Mouse (Mus musculus): Measurements from ENCODE around the gene Gcnt2. TPM values are rescaled to one million over a fixed set of nuclear protein-coding genes. Genes with fewer than 3 reads are reported as not detected.
"Not testable (repeated sequence)": the region's sequence is repeated elsewhere in the genome, so short reads cannot be mapped to it uniquely, and the experiment has no call there.

Gcnt2 gene
- total RNA-seq, 2 experiments from 2014 or later, result 4.9 to 5.3 TPM

GRCm38 (mm10) chr13:40906528-40906927, 47.0 kb downstream of the Gcnt2 start:
- DNase-seq, result no peak

GRCm38 (mm10) chr13:40907274-40907673, 47.7 kb downstream of the Gcnt2 start:
- no peak for DNase-seq

GRCm38 (mm10) chr13:40908044-40908443, 48.5 kb downstream of the Gcnt2 start:
- no peak for DNase-seq

- no peak for DNase-seq
These were observed 49.5 kb downstream of the Gcnt2 start for GRCm38 (mm10) chr13:40909060-40909459.

GRCm38 (mm10) chr13:40910047-40910446, 50.5 kb downstream of the Gcnt2 start:
- DNase-seq, result no peak

GRCm38 (mm10) chr13:40911951-40912350, 52.4 kb downstream of the Gcnt2 start:
- DNase-seq, result no peak

GRCm38 (mm10) chr13:40913395-40914018, 54.0 kb downstream of the Gcnt2 start:
- DNase-seq, result no peak

GRCm38 (mm10) chr13:40914053-40914585, 54.6 kb downstream of the Gcnt2 start:
- no peak for DNase-seq

GRCm38 (mm10) chr13:40916321-40917160, 57.0 kb downstream of the Gcnt2 start:
- no peak for DNase-seq

GRCm38 (mm10) chr13:40917161-40918091, 57.9 kb downstream of the Gcnt2 start:
- DNase-seq, result peak; percentile 25

GRCm38 (mm10) chr13:40921326-40922059, 61.9 kb downstream of the Gcnt2 start:
- no peak for DNase-seq

- DNase-seq, result no peak
These were observed 62.8 kb downstream of the Gcnt2 start for GRCm38 (mm10) chr13:40922311-40922877.

GRCm38 (mm10) chr13:40923756-40924315, 64.3 kb downstream of the Gcnt2 start:
- no peak for DNase-seq

- no peak for DNase-seq
These were observed 68.8 kb downstream of the Gcnt2 start for GRCm38 (mm10) chr13:40928192-40928898.

GRCm38 (mm10) chr13:40931871-40932270, 72.3 kb downstream of the Gcnt2 start:
- DNase-seq, result not testable (repeated sequence)

GRCm38 (mm10) chr13:40932573-40932972, 73.0 kb downstream of the Gcnt2 start:
- DNase-seq, result no peak

GRCm38 (mm10) chr13:40934341-40934740, 74.8 kb downstream of the Gcnt2 start:
- no peak for DNase-seq

- DNase-seq, result no peak
These were observed 78.0 kb downstream of the Gcnt2 start for GRCm38 (mm10) chr13:40937586-40937985.

GRCm38 (mm10) chr13:40938485-40939357, 79.2 kb downstream of the Gcnt2 start:
- DNase-seq, result peak; percentile 9

Data from gastrocnemius, postnatal 25 days (tissue).